Comparison of ENCODE assay signal across 24 mouse cellular contexts in genomic region chr2:138290154-138290553, GRCm38 (mm10). TPM values are rescaled to one million over a fixed set of nuclear protein-coding genes. Genes with fewer than 3 reads are reported as not detected.
DNase-seq lines count a peak whose midpoint lies in the region; ATAC-seq and TF ChIP-seq lines count a peak whose summit lies in the region.
"Had no signal": no experiment of that assay in that cellular context is flagged by ENCODE, and none has a peak within 500 bp of the region (broad histone marks: within the 10 kb centered on the region; RNA-seq: fewer than 3 reads in every experiment).

No protein-coding gene starts in this region.

- H3K36me3 ChIP-seq in intestine, embryonic 16.5 days (ENCODE audit: control insufficient read depth, insufficient read depth, low read length), result peaks cover 7% of the 10 kb centered on the region
- H3K36me3 ChIP-seq in intestine, postnatal 0 days (ENCODE audit: control insufficient read depth, insufficient read depth), result peaks cover 7% of the 10 kb centered on the region
- peaks cover 24% of the 10 kb centered on the region for H3K36me3 ChIP-seq in kidney, embryonic 15.5 days
- H3K36me3 ChIP-seq: G1E had no signal

- H3K27ac ChIP-seq in intestine, embryonic 16.5 days (ENCODE audit: low read length), result no peak overlapping the region
- H3K27ac ChIP-seq in intestine, postnatal 0 days (ENCODE audit: low read depth, low read length), result no peak overlapping the region
- no peak overlapping the region for H3K27ac ChIP-seq in kidney, embryonic 15.5 days
- H3K27ac ChIP-seq: embryonic facial prominence, embryonic 10.5 days; embryonic facial prominence, embryonic 12.5 days; forebrain, embryonic 13.5 days; forebrain, embryonic 15.5 days had no signal

- no peak overlapping the region for H3K9ac ChIP-seq in intestine, embryonic 16.5 days (ENCODE audit: low read depth, low read length)
- H3K9ac ChIP-seq in intestine, postnatal 0 days (ENCODE audit: low read depth, low read length), result no peak overlapping the region
- no peak overlapping the region for H3K9ac ChIP-seq in kidney, embryonic 15.5 days
- H3K9ac ChIP-seq: embryonic facial prominence, embryonic 12.5 days; forebrain, embryonic 13.5 days; forebrain, embryonic 15.5 days had no signal

- no peaks in the 10 kb centered on the region for H3K27me3 ChIP-seq in intestine, embryonic 16.5 days (replicated peaks; ENCODE audit: control insufficient read depth, insufficient read depth, low read length)
- H3K27me3 ChIP-seq in intestine, postnatal 0 days (replicated peaks; ENCODE audit: control insufficient read depth, insufficient read depth, low read length), result no peaks in the 10 kb centered on the region
- H3K27me3 ChIP-seq in kidney, embryonic 15.5 days, result no peaks in the 10 kb centered on the region
- H3K27me3 ChIP-seq: CH12.LX; embryonic facial prominence, embryonic 12.5 days; forebrain, embryonic 13.5 days; forebrain, embryonic 15.5 days; Patski had no signal

- H3K9me3 ChIP-seq in intestine, embryonic 16.5 days (ENCODE audit: control insufficient read depth, low read length), result no peaks in the 10 kb centered on the region
- H3K9me3 ChIP-seq in intestine, postnatal 0 days (ENCODE audit: control insufficient read depth), result no peaks in the 10 kb centered on the region
- no peaks in the 10 kb centered on the region for H3K9me3 ChIP-seq in kidney, embryonic 15.5 days (replicated peaks)
- H3K9me3 ChIP-seq: embryonic facial prominence, embryonic 10.5 days; embryonic facial prominence, embryonic 12.5 days; forebrain, embryonic 13.5 days; forebrain, embryonic 15.5 days had no signal

- H3K4me2 ChIP-seq in intestine, embryonic 16.5 days (ENCODE audit: low read depth, low read length), result no peak overlapping the region
- no peak overlapping the region for H3K4me2 ChIP-seq in intestine, postnatal 0 days (replicated peaks; ENCODE audit: low read depth)
- no peak overlapping the region for H3K4me2 ChIP-seq in kidney, embryonic 15.5 days
- H3K4me2 ChIP-seq: embryonic facial prominence, embryonic 12.5 days; forebrain, embryonic 13.5 days; forebrain, embryonic 15.5 days had no signal

- H3K4me1 ChIP-seq in intestine, embryonic 16.5 days (ENCODE audit: control insufficient read depth, insufficient read depth, low read length), result no peaks in the 10 kb centered on the region
- H3K4me1 ChIP-seq in intestine, postnatal 0 days (replicated peaks; ENCODE audit: control insufficient read depth, insufficient read depth, low read length), result no peaks in the 10 kb centered on the region
- no peaks in the 10 kb centered on the region for H3K4me1 ChIP-seq in kidney, embryonic 15.5 days
- H3K4me1 ChIP-seq: embryonic facial prominence, embryonic 10.5 days; embryonic facial prominence, embryonic 12.5 days; forebrain, embryonic 13.5 days; forebrain, embryonic 15.5 days had no signal

- no peak for TF ChIP-seq CTCF in intestine, postnatal 0 days (IDR thresholded peaks at IDR 0.05; ENCODE audit: low read depth)

- ATAC-seq in intestine, embryonic 16.5 days, result peak; percentile 62; the same call in 1 of the 2 replicates
- ATAC-seq in intestine, postnatal 0 days, result no peak
- peak; percentile 62; the same call in 1 of the 2 replicates for ATAC-seq in kidney, embryonic 15.5 days (replicated peaks; ENCODE audit: low FRiP score)
- ATAC-seq: activated CD4-positive, CD25-positive, alpha-beta regulatory T cell, adult 4 months; CD4-positive, CD25-positive, alpha-beta regulatory T cell, adult 4 months; forebrain, embryonic 13.5 days; forebrain, embryonic 15.5 days; Patski had no signal

- no peak overlapping the region for H3K4me3 ChIP-seq in intestine, embryonic 16.5 days (ENCODE audit: low read length)
- no peak overlapping the region for H3K4me3 ChIP-seq in intestine, postnatal 0 days (ENCODE audit: low read depth, low read length)
- H3K4me3 ChIP-seq in kidney, embryonic 15.5 days (replicated peaks), result no peak overlapping the region
- H3K4me3 ChIP-seq: embryonic facial prominence, embryonic 10.5 days; embryonic facial prominence, embryonic 12.5 days; forebrain, embryonic 13.5 days; forebrain, embryonic 15.5 days had no signal

- peak; percentile 27 to 49 for DNase-seq in kidney, adult 8-10 months
- DNase-seq in kidney, postnatal 4 days, result no peak
- no peak for DNase-seq in kidney, adult 18-20 months
- DNase-seq: adrenal gland, adult 8-10 months; adrenal gland, postnatal 14 days; adrenal gland, postnatal 36 days; B cell, adult 2 months; cerebellum, adult 11-12 months; cerebellum, adult 2 months; cerebellum, adult 9-10 months; cerebellum, postnatal 10 days; cerebellum, postnatal 25 days had no signal

- WGBS in intestine, embryonic 16.5 days, result 72% methylated on average over 2 of the region's 2 CpGs
- 52% methylated on average over 2 of the region's 2 CpGs for WGBS in intestine, postnatal 0 days
- 78% methylated on average over 2 of the region's 2 CpGs for WGBS in kidney, embryonic 15.5 days

RNA-seq across cellular contexts. Expression of gene Btbd3, which starts 33.8 kb away (rescaled TPM):
- 17.9 and 19.8 TPM in 2 replicates for polyA plus RNA-seq in intestine, embryonic 16.5 days (2015; fragmentation: Nextera tagmentation; extraction: Ambion mirVana)
- 10.6 and 11.4 TPM in 2 replicates for polyA plus RNA-seq in intestine, postnatal 0 days (2015; fragmentation: Nextera tagmentation; extraction: Ambion mirVana)
- polyA plus RNA-seq in kidney, embryonic 15.5 days (2015; fragmentation: Nextera tagmentation; extraction: Ambion mirVana), result 16.4 and 17.4 TPM in 2 replicates
- polyA plus RNA-seq: activated CD4-positive, CD25-positive, alpha-beta regulatory T cell, adult 4 months; CD4-positive, CD25-positive, alpha-beta regulatory T cell, adult 4 months; G1E had no signal

Comparison
In these comparisons a context has a peak if more than half of its experiments do, and no peak if none do; other contexts are left out.
1. DNase-seq: peak in kidney, adult 8-10 months (2 of 2); none in kidney, postnatal 4 days (0 of 2) and kidney, adult 18-20 months (single experiment).